Mouse (Mus musculus): Measurements from ENCODE around the gene Ubald2.
"Not testable (repeated sequence)": the region's sequence is repeated elsewhere in the genome, so short reads cannot be mapped to it uniquely, and the experiment has no call there.

Ubald2 gene

GRCm38 (mm10) chr11:116433356-116434286 lies at the start of gene Ubald2:
TSS of gene Ubald2 (plus strand) at chr11:116434094.
- DNase-seq: peak; percentile 99

DNA sequence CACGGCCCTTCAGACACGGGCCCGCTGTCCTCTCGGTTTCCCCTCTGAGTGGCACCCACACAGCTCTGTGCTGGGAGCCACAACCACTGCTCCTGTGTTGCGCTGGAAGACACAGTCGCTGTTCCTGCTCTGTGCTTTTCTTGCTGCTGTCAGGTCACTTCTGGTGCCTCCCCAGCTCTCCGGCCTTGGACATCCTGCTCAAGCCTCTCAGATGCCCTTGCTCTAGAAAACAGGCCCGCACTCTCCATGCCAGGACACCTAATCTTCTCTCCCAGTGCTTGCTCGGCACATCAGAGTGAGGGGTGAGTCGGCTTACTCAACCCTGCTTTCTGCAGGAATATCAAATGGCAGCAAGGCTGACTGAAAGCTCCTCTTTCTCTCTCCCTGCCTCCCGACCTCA lies 49.7 kb upstream of the Ubald2 start:
- DNase-seq: no peak

- no peak for DNase-seq
These were observed 47.9 kb upstream of the Ubald2 start for GRCm38 (mm10) chr11:116385999-116386398.

GRCm38 (mm10) chr11:116387086-116388071 lies 46.5 kb upstream of the Ubald2 start:
- no peak for DNase-seq

- DNase-seq: peak; percentile 66
These were observed 44.9 kb upstream of the Ubald2 start for GRCm38 (mm10) chr11:116388841-116389480.

DNA sequence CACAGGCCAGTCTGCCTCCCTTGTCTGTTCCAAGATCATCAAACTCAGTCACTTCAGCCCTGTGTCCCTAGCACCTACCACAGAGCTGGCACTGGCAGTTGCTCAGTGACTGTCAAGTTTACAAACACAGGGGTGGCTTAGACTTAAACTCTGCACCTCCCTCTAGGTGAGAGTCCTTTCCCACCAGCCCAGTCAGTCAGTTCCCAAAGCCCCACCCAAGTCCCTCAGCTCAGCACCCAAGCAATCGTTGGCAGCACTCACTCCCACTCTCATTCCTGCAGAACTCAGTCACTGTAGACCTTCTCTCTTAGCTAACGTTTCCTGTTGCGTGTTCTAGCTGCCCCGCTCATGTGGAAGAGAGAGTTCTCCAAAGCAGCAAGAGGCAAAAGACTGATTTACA lies 39.1 kb upstream of the Ubald2 start:
- no peak for DNase-seq

DNA sequence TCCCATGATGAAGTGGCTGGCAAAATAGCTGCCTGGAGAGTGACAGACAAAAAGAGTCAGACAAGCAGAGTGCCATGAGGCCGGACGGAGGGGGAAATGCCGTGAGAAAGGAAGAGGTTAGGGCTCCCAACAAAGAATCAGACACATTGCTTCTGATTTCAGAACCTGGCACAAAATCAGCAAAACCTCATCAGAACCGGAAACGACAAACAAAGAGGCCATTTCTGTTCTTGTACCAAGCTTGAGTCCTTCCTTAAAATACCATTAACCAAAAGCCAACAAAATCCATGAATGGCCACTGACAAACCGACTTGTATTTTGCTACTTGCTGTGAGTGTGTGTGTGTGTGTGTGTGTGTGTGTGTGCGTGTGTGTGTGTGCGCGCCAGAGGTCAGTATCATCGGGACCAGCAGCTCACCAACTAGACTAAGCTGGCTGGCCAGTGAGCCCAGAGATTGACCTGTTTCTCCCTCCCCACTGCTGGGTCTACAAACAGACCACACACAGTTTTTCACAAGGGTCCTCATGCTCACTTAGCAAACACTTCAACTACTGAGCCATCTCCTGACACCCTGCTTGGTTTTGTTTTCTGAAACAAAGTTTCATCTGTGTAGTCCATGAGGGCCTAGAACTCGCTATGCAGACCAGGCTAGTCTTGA lies 37.5 kb upstream of the Ubald2 start:
- DNase-seq: no peak

DNA sequence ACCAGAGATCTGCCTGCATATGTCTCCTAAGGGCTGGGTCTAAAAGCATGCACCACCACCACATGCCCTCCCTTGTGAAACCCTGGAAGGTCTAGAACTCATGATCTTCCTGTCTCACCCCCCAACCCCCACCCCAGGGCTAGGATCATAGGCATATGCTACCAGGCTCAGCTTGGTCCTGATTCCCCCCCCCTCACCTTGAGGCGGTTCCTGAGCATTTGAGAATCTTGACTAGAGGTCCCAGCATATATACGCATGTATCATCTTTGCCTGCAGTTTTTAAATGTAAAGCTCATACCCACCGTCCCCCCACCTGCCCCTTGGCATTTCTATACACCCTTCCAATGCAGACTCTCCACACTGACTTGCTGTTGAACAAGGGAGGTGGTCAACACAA lies 37.0 kb upstream of the Ubald2 start:
- no peak for DNase-seq

DNA sequence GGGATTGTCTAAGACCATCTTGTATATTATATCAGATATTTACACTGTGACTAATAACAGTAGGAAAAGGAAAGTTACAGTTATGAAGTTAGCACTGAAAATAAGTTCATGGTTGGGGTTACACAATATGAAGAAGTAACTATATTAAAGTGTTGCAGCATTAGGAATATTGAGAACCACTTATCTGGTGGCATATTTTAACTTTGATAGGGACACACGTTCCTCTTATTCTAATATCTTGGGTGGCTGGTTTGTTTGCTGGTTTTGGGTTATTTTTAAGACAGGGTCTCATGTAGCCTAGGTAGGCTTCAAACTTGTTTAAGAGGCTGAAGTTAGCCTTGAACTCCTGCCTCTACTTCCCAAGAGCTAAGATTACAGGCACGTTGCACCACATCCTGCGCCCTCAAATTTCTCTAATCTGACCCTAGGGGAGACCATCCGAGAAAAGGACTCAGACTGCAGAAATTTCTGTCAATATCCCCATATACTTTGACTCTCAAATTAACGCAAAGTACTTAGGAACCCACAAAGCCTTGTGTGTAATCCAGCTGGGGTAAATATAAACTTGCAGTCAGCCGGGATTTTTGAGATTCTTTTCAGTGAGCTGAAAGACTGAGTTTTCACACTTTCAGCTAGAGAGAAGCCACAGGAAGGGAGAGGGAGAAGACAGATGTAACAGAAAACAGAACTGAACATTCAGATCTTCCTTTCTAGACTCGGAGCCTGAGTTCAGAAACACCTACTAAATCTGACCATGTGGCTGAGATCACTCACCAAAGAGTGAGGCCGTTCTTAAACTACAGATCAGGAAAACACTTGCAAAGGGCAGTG lies 36.2 kb upstream of the Ubald2 start:
- DNase-seq: no peak

DNA sequence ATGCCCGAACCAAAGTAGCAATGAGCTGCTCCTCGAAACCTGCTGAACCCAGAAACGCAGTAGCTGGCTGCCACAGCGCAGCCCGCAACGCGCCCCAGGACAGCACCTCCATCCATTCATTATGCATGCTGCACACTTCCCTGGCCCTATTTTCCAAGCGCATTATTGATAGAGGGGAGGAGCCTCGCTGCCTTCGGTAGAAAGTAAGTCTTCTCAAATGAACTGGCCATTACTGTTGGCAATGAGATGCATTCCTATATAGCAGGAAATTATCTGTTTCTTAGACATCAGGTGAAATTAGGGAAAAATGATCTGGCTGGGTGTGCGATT lies 35.6 kb upstream of the Ubald2 start:
- DNase-seq: no peak

DNA sequence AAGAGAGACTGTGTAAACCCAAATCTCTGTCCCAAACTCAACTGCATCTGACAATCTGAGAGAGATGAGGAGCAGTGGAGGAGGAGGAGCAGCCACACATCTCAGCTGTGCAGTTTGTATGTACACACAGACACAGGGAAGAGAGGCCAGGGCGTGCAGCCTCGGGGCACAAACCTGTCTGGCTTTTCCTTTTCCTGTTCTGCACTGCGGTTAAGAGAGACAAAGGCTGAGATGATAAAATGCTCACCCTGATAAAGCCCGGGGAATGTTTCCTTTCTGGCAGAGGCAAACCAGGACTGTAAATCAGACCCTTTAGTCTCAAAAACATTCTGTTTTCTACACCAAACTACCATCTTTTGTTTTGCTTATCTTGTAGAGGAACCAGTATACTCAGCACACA lies 33.3 kb upstream of the Ubald2 start:
- DNase-seq: no peak

DNA sequence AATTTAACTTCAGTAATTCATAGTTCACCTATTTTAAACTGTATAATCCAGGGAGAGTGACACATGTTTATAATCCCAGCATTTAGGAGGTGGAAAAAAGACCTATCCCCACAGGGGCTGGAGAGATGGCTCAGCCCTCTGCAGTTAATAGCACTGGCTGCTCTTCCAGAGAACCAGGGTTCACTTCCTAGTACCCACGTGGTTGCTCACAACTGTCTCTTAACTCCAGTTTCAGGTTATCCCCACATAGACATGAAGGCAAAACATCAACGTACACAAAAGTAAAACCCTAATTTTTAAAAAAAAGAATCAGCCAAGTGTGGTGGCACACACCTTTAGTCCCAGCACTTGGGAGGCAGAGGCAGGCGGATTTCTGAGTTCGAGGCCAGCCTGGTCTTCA lies 28.3 kb upstream of the Ubald2 start:
- DNase-seq: no peak

GRCm38 (mm10) chr11:116406231-116406728 lies 27.6 kb upstream of the Ubald2 start:
- DNase-seq: no peak

DNA sequence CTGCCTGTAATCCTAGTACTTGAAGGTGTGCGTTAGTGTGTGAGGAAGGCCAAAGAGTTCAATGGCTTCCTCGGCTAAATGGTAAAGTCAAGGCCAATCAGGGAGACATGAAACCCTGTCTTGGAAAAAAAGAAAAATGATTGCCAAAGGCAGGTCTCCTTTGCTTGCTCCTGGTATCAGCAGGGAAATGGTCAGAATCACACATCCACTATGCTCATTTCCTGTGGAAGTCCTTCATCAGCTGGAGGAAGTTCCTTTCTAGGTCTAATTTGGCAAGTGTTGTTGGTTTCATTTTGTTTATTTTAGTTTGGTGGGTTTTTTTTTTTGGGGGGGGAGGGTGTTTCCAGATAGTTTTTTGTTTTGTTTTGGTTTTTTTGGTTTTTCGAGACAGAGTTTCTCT lies 24.9 kb upstream of the Ubald2 start:
- no peak for DNase-seq

DNA sequence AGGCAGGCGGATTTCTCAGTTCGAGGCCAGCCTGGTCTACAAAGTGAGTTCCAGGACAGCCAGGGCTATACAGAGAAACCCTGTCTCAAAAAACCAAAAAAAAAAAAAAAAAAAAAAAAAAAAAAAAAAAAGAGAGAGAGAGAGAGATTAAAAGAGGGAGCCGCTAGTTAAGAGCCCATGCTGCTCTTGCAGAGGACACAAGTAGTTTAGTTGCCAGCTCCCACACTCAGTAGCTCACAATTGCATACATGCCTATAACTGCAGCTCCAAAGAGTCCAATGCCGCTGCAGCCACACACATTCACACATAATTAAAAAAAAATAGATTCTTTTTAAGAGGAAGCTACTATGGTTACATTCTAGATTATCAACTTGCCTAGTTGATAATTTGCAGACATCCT lies 23.5 kb upstream of the Ubald2 start:
- DNase-seq: not testable (repeated sequence)

- no peak for DNase-seq
These were observed 22.3 kb upstream of the Ubald2 start for GRCm38 (mm10) chr11:116411582-116411981.

DNA sequence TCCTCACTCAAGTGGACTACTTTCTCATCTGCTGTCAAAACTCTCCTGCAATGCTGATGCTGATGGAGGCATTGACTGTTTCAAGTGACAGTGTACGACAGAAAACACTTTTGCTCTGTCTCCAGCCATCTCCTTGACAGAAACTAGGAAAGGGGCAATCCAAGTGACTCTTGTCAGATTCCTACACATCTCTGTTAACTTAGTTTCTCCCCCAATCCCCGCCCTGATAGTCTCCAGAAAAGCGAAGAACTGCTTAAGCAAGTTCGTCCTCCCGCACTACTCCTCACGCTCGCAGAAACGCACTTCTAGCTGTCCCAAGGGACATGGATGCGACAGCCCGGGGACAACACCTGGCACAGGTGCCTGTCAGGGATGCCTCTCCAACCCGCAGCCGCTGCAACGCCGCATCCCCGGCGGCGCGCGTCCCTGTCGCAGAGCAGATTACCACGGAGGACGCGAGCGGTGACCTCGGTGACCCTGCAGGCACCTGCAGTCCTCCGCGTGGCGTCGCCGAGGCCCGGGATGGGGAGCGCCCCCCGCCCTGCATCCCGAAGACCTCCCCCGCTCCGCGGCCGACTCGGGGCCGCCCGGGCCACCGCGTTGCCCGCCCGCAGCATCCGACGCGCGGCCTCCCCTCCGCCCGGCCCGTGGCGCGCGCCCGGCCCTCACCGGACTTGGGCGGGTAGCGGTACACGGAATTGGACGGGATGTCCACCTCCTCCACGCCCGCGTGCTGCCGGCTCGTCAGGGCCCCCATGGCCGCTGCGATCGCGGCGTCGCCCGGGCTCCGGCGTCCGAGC lies 21.7 kb upstream of the Ubald2 start:
- DNase-seq: peak; percentile 44

GRCm38 (mm10) chr11:116412904-116413630 lies 20.8 kb upstream of the Ubald2 start, which contains the start of gene Rnf157:
TSS of gene Rnf157 (minus strand) at chr11:116413032.
- peak; percentile 89 for DNase-seq

DNA sequence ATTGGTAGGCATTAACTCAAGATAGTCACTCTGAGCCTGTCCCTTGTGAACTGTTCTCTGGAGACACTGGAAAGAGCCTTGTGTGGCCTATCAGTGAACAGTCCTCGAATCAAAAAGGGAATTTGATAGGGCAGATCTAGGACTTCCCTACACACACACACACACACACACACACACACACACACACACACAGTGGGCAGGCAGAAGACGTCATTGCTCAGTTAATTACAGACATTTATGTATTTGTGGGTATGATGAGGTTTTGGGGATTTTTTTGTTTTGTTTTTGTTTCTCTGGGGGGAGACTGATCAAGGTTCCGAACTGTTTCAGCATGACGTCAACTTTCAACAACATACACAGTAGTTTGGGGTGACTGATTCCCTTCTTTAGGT lies 20.3 kb upstream of the Ubald2 start:
- DNase-seq: no peak
